Mouse (Mus musculus) CH12.LX (cell line): ENCODE results near the gene Ttc22.

Experiments used
- CHD2 ChIP-seq: IDR thresholded peaks from 2 replicates; pipeline ENCODE4 v1.6.1; 2011; ENCODE audit warnings: low read length, improper control_type of control experiment
- CTCF ChIP-seq, 2 experiments: IDR thresholded peaks in 1 of 2; conservative IDR thresholded peaks in 1 of 2; 2 replicates each; pipeline ENCODE4 v1.5.1; 2011 to 2012; ENCODE audit warnings: low read depth in 2 of 2, low read length in 2 of 2, improper control_type of control experiment in 1 of 2, inconsistent platforms in 1 of 2, mild to moderate bottlenecking in 1 of 2, moderate library complexity in 1 of 2
- MAFK ChIP-seq: IDR thresholded peaks from 2 replicates; pipeline ENCODE4 v1.6.1; 2011; ENCODE audit warnings: low read length, improper control_type of control experiment; ENCODE audit not compliant: insufficient replicate concordance
- TCF12 ChIP-seq: IDR thresholded peaks from 2 replicates; pipeline ENCODE4 v1.6.1; 2014; ENCODE audit warnings: low read depth, mild to moderate bottlenecking, inconsistent platforms, low read length, improper control_type of control experiment

GRCm38 (mm10) chr4:106613105-106613504 is 9.1 kb upstream of the Ttc22 start:
- TF ChIP-seq CTCF (conservative IDR thresholded peaks at IDR 0.05 in 1 of 2, IDR thresholded peaks at IDR 0.05 in 1 of 2; ENCODE audit: low read depth in 2 of 2, low read length in 2 of 2) (no peak), MAFK (no peak), TCF12 (no peak), CHD2 (no peak)
